Mouse (Mus musculus) brown adipose tissue, adult 24 weeks (tissue): ENCODE measurements at regions not wholly inside any gene's neighbourhood (a gene's known extent, or its start where the extent isn't known, plus 50 kb on each side); places are given as distances from the start of the nearest gene placed in this dataset.

Experiments
- H3K27ac ChIP-seq: fragments of 200-500 bp; replicated peaks from 2 replicates; pipeline ENCODE4 v1.5.1; 2012; ENCODE audit warnings: low read depth, mild to moderate bottlenecking, low read length
- H3K4me1 ChIP-seq: fragments of 200-500 bp; 2 replicates; pipeline ENCODE4 v1.6.1; 2012; ENCODE audit warnings: low read length, mixed read lengths; ENCODE audit not compliant: control insufficient read depth, insufficient read depth, insufficient read length
- H3K4me3 ChIP-seq: fragments of 200-500 bp; 2 replicates; pipeline ENCODE4 v1.5.1; 2012; ENCODE audit warnings: low read depth, mild to moderate bottlenecking, low read length, moderate library complexity; ENCODE audit not compliant: insufficient read depth

- Histone ChIP-seq H3K4me3 (no peak overlapping the region), H3K4me1 (no peaks in the 10 kb centered on the region; the same call in 1 of the 2 replicates), H3K27ac (peak overlapping the region; percentile 56; the same call in 1 of the 2 replicates)
These were observed 242.9 kb downstream of the Ahr start for GRCm38 (mm10) chr12:35291941-35292341.

- Histone ChIP-seq H3K4me1 (no peaks in the 10 kb centered on the region; the same call in 1 of the 2 replicates), H3K4me3 (no peak overlapping the region), H3K27ac (no peak overlapping the region)
These were observed 241.0 kb downstream of the Snx13 start for GRCm38 (mm10) chr12:35287974-35288373.

- H3K27ac ChIP-seq, result no peak overlapping the region
- H3K4me1 ChIP-seq, result no peaks in the 10 kb centered on the region; the same call in 1 of the 2 replicates
- no peak overlapping the region for H3K4me3 ChIP-seq
These were observed 240.6 kb downstream of the Snx13 start for GRCm38 (mm10) chr12:35287570-35287969.

GRCm38 (mm10) chr12:35286974-35287553 lies 240.1 kb downstream of the Snx13 start:
- Histone ChIP-seq H3K27ac (no peak overlapping the region), H3K4me3 (no peak overlapping the region), H3K4me1 (no peaks in the 10 kb centered on the region; the same call in 1 of the 2 replicates)

- Histone ChIP-seq H3K4me3 (no peak overlapping the region), H3K27ac (no peak overlapping the region), H3K4me1 (no peaks in the 10 kb centered on the region)
These were observed 237.4 kb downstream of the Snx13 start for GRCm38 (mm10) chr12:35284345-35284744.

GRCm38 (mm10) chr12:35283925-35284324 lies 236.9 kb downstream of the Snx13 start:
- no peaks in the 10 kb centered on the region for H3K4me1 ChIP-seq
- H3K4me3 ChIP-seq, result no peak overlapping the region
- no peak overlapping the region for H3K27ac ChIP-seq

- Histone ChIP-seq H3K4me1 (no peaks in the 10 kb centered on the region), H3K27ac (no peak overlapping the region), H3K4me3 (no peak overlapping the region)
These were observed 236.4 kb downstream of the Snx13 start for GRCm38 (mm10) chr12:35283407-35283806.

- Histone ChIP-seq H3K27ac (no peak overlapping the region), H3K4me3 (no peak overlapping the region), H3K4me1 (no peaks in the 10 kb centered on the region)
These were observed 222.5 kb downstream of the Snx13 start for GRCm38 (mm10) chr12:35269465-35269864.

GRCm38 (mm10) chr12:35268006-35268405 lies 221.0 kb downstream of the Snx13 start:
- H3K27ac ChIP-seq, result no peak overlapping the region
- no peak overlapping the region for H3K4me3 ChIP-seq
- no peaks in the 10 kb centered on the region for H3K4me1 ChIP-seq

- Histone ChIP-seq H3K4me3 (no peak overlapping the region), H3K27ac (no peak overlapping the region; the same call in 1 of the 2 replicates), H3K4me1 (no peaks in the 10 kb centered on the region)
These were observed 220.2 kb downstream of the Snx13 start for GRCm38 (mm10) chr12:35267023-35267654.

GRCm38 (mm10) chr12:35259781-35260180 lies 212.8 kb downstream of the Snx13 start:
- no peaks in the 10 kb centered on the region for H3K4me1 ChIP-seq
- H3K4me3 ChIP-seq, result no peak overlapping the region
- H3K27ac ChIP-seq, result no peak overlapping the region

- no peak overlapping the region for H3K27ac ChIP-seq
- H3K4me3 ChIP-seq, result no peak overlapping the region
- no peaks in the 10 kb centered on the region for H3K4me1 ChIP-seq
These were observed 208.9 kb downstream of the Snx13 start for GRCm38 (mm10) chr12:35255723-35256401.

GRCm38 (mm10) chr12:35248476-35248875 lies 201.5 kb downstream of the Snx13 start:
- H3K4me1 ChIP-seq, result no peaks in the 10 kb centered on the region
- no peak overlapping the region for H3K4me3 ChIP-seq
- no peak overlapping the region for H3K27ac ChIP-seq

GRCm38 (mm10) chr12:35246226-35247014 lies 199.4 kb downstream of the Snx13 start:
- no peak overlapping the region for H3K27ac ChIP-seq
- H3K4me1 ChIP-seq, result no peaks in the 10 kb centered on the region
- H3K4me3 ChIP-seq, result no peak overlapping the region

GRCm38 (mm10) chr12:35232322-35232673 lies 185.3 kb downstream of the Snx13 start:
- Histone ChIP-seq H3K4me1 (no peaks in the 10 kb centered on the region), H3K4me3 (no peak overlapping the region)

More at GRCm38 (mm10) chr12:35232322-35232673, 185.3 kb downstream of the Snx13 start:
- H3K27ac ChIP-seq, result no peak overlapping the region
